Mouse (Mus musculus) bone marrow macrophage, adult 2 months (primary cell): Measurements from ENCODE around the gene Tmprss13.

Source experiments
- CTCF ChIP-seq: IDR thresholded peaks from 2 replicates; pipeline ENCODE4 v1.5.1; 2012; ENCODE audit warnings: low read depth, mild to moderate bottlenecking, low read length, moderate library complexity
- POLR2A ChIP-seq: IDR thresholded peaks from 2 replicates; pipeline ENCODE4 v1.6.1; 2012; ENCODE audit warnings: mild to moderate bottlenecking, low read depth, low read length, borderline replicate concordance

DNA sequence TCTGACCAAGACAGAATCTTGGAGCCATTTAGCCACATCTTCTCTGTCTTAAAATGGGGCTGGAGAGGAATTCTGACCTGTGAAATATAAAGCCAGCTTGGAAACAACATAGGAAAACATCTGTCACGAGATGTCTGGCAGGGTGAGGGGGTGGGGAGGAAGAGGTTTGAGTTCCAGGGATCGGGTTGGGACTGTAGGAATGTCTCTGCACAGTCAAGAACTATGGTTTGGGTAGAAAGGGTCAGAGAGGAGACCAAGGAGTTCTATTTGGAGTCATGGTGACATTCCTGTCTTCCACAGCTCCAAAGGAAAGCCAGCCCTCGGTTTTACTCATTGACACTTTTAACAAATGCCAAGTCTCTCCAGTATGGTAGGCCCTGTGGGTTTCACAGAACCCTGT lies 55.0 kb downstream of the Tmprss13 start:
- TF ChIP-seq CTCF, result no peak
- no peak for TF ChIP-seq POLR2A
